Mouse (Mus musculus) central nervous system, embryonic 18 days (tissue): ENCODE data around the gene 1700031F05Rik. TPM values are rescaled to one million over a fixed set of nuclear protein-coding genes. Genes with fewer than 3 reads are reported as not detected.

ENCODE experiments used
- polyA plus RNA-seq: library from polyadenylated mRNA; depleted of rRNA; stranded (reverse); fragments of >200 nt; gene quantifications from 2 replicates; pipeline ENCODE4 v1.2.3, GENCODE M21; 2012; rRNA removed

The 1700031F05Rik gene
- polyA plus RNA-seq: not detected in 2 replicates

GRCm38 (mm10) chrX:102867871-102868270, at the start of gene 1700031F05Rik:
1700031F05Rik (minus strand) TSS chrX:102867971.

GRCm38 (mm10) chrX:102908587-102908986, 40.8 kb upstream of the 1700031F05Rik start, which contains the start of the genes Dmrtc1a and 1700011M02Rik:
Dmrtc1a (minus strand) TSS chrX:102908687.
1700011M02Rik (plus strand) TSS chrX:102908905.

GRCm38 (mm10) chrX:102854516-102854915, 13.3 kb downstream of the 1700031F05Rik start, which contains the start of gene Dmrtc1c2:
Dmrtc1c2 (minus strand) TSS chrX:102854616.

Other genes with a start within 250 kb of the 1700031F05Rik start
- gene Phka1, start 223.7 kb downstream of the 1700031F05Rik start, polyA plus RNA-seq: 8.4 and 10.8 TPM in 2 replicates
- gene Gm3880, start 181.0 kb downstream of the 1700031F05Rik start, polyA plus RNA-seq: not detected in 2 replicates
- not detected in 2 replicates for gene Gm9112, start 160.3 kb downstream of the 1700031F05Rik start, polyA plus RNA-seq
- gene Dmrtc1b, start 160.1 kb downstream of the 1700031F05Rik start, polyA plus RNA-seq: not detected in 2 replicates
- not detected in 2 replicates for gene Dmrtc1c1, start 65.0 kb downstream of the 1700031F05Rik start, polyA plus RNA-seq
- gene Dmrtc1c2, start 13.4 kb downstream of the 1700031F05Rik start, polyA plus RNA-seq: not detected in 2 replicates
- 1.1 and 1.5 TPM in 2 replicates for gene Dmrtc1a, start 40.7 kb upstream of the 1700031F05Rik start, polyA plus RNA-seq
- gene 1700011M02Rik, start 40.9 kb upstream of the 1700031F05Rik start, polyA plus RNA-seq: not detected in 2 replicates
- not detected in 2 replicates for gene 1700018G05Rik, start 60.4 kb upstream of the 1700031F05Rik start, polyA plus RNA-seq